Mouse (Mus musculus): ENCODE measurements around the gene Slc25a18.

DNA sequence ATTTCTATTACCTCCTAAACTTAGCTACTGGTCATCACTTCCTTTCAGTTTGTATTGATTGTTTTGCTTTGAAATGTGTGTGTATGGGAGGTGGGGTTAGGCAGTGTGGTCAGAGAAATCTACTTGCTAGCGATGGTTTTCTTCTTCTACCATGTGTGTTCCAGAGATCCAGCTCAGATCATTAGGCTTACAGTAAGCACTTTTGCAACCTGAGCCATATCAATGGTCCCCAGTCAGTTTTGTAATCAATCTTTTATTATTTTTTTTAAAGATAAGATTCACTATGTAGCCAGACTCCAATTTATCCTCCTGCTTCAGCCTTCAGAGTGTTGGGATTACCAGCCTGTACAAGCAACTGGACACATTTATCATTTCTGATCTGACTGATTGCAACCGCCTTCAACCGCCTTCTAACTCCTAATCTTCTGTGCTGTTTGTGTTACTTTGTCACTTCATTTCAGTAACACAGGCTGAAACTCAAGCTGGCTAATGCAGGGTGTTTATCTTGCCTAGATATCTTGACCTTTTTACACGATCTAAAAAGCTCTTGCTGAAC, 61.5 kb downstream of the Slc25a18 start:
- TF ChIP-seq CTCF (IDR thresholded peaks at IDR 0.05; ENCODE audit: extremely low read depth, insufficient read length, insufficient replicate concordance, low read depth, low read length): no peak
- TF ChIP-seq POLR2A (IDR thresholded peaks at IDR 0.05; ENCODE audit: low read depth, low read length): no peak

Data from small intestine, adult 2 months (tissue).